Comparison of ENCODE assay signal across 8 mouse cellular contexts in the genomic region with DNA sequence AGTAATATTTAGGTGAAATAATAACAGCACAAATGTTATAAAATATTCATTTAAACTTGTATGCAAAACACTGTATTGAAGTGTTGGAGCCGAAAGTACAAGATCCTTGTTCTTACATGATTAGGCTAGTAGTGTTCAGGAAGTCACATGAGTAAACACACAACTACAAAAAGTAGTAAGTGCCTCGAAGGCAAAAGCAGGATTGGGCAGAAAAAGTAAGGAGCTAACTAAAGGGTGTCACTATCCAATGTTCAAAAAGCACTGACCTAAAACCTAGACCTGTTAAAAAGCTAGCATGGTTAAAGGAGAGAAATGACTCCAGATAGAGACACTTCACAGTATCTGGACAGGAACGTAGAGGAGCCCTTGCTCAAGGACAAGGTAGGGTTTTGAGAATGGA. TPM values are rescaled to one million over a fixed set of nuclear protein-coding genes. Genes with fewer than 3 reads are reported as not detected.
DNase-seq lines count a peak whose midpoint lies in the region; ATAC-seq and TF ChIP-seq lines count a peak whose summit lies in the region.

No protein-coding gene starts in this region.

- H3K27me3 ChIP-seq in lung, embryonic 15.5 days = no peaks in the 10 kb centered on the region
- H3K27me3 ChIP-seq in embryonic facial prominence, embryonic 13.5 days = no peaks in the 10 kb centered on the region
- H3K27me3 ChIP-seq in limb, embryonic 12.5 days = no peaks in the 10 kb centered on the region
- no peaks in the 10 kb centered on the region for H3K27me3 ChIP-seq in stomach, embryonic 15.5 days (replicated peaks)

- H3K9me3 ChIP-seq in lung, embryonic 15.5 days = no peaks in the 10 kb centered on the region
- no peaks in the 10 kb centered on the region for H3K9me3 ChIP-seq in embryonic facial prominence, embryonic 13.5 days
- no peaks in the 10 kb centered on the region for H3K9me3 ChIP-seq in limb, embryonic 12.5 days
- no peaks in the 10 kb centered on the region for H3K9me3 ChIP-seq in stomach, embryonic 15.5 days

- no peak for TF ChIP-seq CTCF in lung, adult 2 months (IDR thresholded peaks at IDR 0.05; ENCODE audit: insufficient read depth, low read length)

- 0 out of 2 replicates have a peak, but pooled peaks cover 4% of the 10 kb centered on the region for H3K36me3 ChIP-seq in lung, embryonic 15.5 days
- peaks cover 7% of the 10 kb centered on the region for H3K36me3 ChIP-seq in embryonic facial prominence, embryonic 13.5 days
- H3K36me3 ChIP-seq in limb, embryonic 12.5 days = peaks cover 7% of the 10 kb centered on the region
- no peaks in the 10 kb centered on the region for H3K36me3 ChIP-seq in stomach, embryonic 15.5 days

- DNase-seq in lung, adult 2 months = no peak
- DNase-seq in right cerebral cortex, postnatal 25 days = no peak
- DNase-seq in layer of hippocampus, postnatal 10 days (ENCODE audit: low spot score in 2 of 2) = no peak

- peak overlapping the region; percentile 58 for H3K4me2 ChIP-seq in lung, embryonic 15.5 days
- peak overlapping the region; percentile 69 for H3K4me2 ChIP-seq in embryonic facial prominence, embryonic 13.5 days
- peak overlapping the region; percentile 71 for H3K4me2 ChIP-seq in limb, embryonic 12.5 days
- H3K4me2 ChIP-seq in stomach, embryonic 15.5 days = peak overlapping the region; percentile 58

- peak overlapping the region; percentile 93 for H3K4me3 ChIP-seq in lung, embryonic 15.5 days
- no peak overlapping the region for H3K4me3 ChIP-seq in lung, adult 2 months (replicated peaks; ENCODE audit: extremely low read depth, low read depth, low read length)
- peak overlapping the region; percentile 67 for H3K4me3 ChIP-seq in embryonic facial prominence, embryonic 13.5 days
- H3K4me3 ChIP-seq in limb, embryonic 12.5 days (replicated peaks) = peak overlapping the region; percentile 75
- H3K4me3 ChIP-seq in stomach, embryonic 15.5 days (replicated peaks) = peak overlapping the region; percentile 85

- 29% methylated on average over 3 of the region's 3 CpGs for WGBS in lung, embryonic 15.5 days
- WGBS in lung, adult 2 months = 17% methylated on average over 3 of the region's 3 CpGs
- WGBS in embryonic facial prominence, embryonic 13.5 days = 61% methylated on average over 3 of the region's 3 CpGs
- 71% methylated on average over 3 of the region's 3 CpGs for WGBS in limb, embryonic 12.5 days
- WGBS in stomach, embryonic 15.5 days = 40% methylated on average over 3 of the region's 3 CpGs

- no peak for ATAC-seq in lung, embryonic 15.5 days (ENCODE audit: borderline replicate concordance, extremely low read depth, low FRiP score, low TSS enrichment)
- ATAC-seq in embryonic facial prominence, embryonic 13.5 days (ENCODE audit: insufficient number of reproducible peaks, insufficient read depth, low FRiP score, low TSS enrichment, low read depth) = no peak
- ATAC-seq in limb, embryonic 12.5 days (ENCODE audit: insufficient number of reproducible peaks, insufficient read depth, low FRiP score, low TSS enrichment, low read depth) = no peak
- ATAC-seq in stomach, embryonic 15.5 days (ENCODE audit: insufficient read depth, low FRiP score, low read depth) = no peak
- no peak for ATAC-seq in cerebellum, adult (ENCODE audit: insufficient number of reproducible peaks, low FRiP score, low TSS enrichment)

- no peak overlapping the region for H3K27ac ChIP-seq in lung, embryonic 15.5 days
- H3K27ac ChIP-seq in embryonic facial prominence, embryonic 13.5 days = no peak overlapping the region
- H3K27ac ChIP-seq in limb, embryonic 12.5 days = no peak overlapping the region
- H3K27ac ChIP-seq in stomach, embryonic 15.5 days = no peak overlapping the region

- H3K4me1 ChIP-seq in lung, embryonic 15.5 days = peaks cover 13% of the 10 kb centered on the region
- H3K4me1 ChIP-seq in lung, adult 2 months (ENCODE audit: control insufficient read depth, insufficient read depth, low read length) = peaks cover 3% of the 10 kb centered on the region
- peaks cover 14% of the 10 kb centered on the region for H3K4me1 ChIP-seq in embryonic facial prominence, embryonic 13.5 days
- H3K4me1 ChIP-seq in limb, embryonic 12.5 days (replicated peaks) = peaks cover 9% of the 10 kb centered on the region
- peaks cover 4% of the 10 kb centered on the region for H3K4me1 ChIP-seq in stomach, embryonic 15.5 days

- H3K9ac ChIP-seq in lung, embryonic 15.5 days = peak overlapping the region; percentile 88
- H3K9ac ChIP-seq in embryonic facial prominence, embryonic 13.5 days = peak overlapping the region; percentile 85
- H3K9ac ChIP-seq in limb, embryonic 12.5 days (replicated peaks) = peak overlapping the region; percentile 83
- 0 out of 2 replicates have a peak overlapping the region, but pooled peaks have one; percentile 79 for H3K9ac ChIP-seq in stomach, embryonic 15.5 days

- no peak for TF ChIP-seq POLR2A in lung, adult 2 months (IDR thresholded peaks at IDR 0.05; ENCODE audit: borderline replicate concordance, extremely low read depth, low read depth, low read length)

RNA-seq across cellular contexts. Expression of gene Cenpk, which starts 0.9 kb away (rescaled TPM):
- 72.8 and 78.6 TPM in 2 replicates for polyA plus RNA-seq in lung, embryonic 15.5 days (2015; fragmentation: Nextera tagmentation; extraction: Ambion mirVana)
- 0.13 TPM in 1 of 2 replicates, not detected in the other for polyA plus RNA-seq in lung, adult 2 months (2012; rRNA removed)
- polyA plus RNA-seq in embryonic facial prominence, embryonic 13.5 days (2015; fragmentation: Nextera tagmentation; extraction: Ambion mirVana) = 79.0 and 84.6 TPM in 2 replicates
- 89.4 and 92.6 TPM in 2 replicates for polyA plus RNA-seq in limb, embryonic 12.5 days (2016; fragmentation: Nextera tagmentation; extraction: Ambion mirVana)
- 61.4 and 69.8 TPM in 2 replicates for polyA plus RNA-seq in stomach, embryonic 15.5 days (2015; fragmentation: Nextera tagmentation; extraction: Ambion mirVana)
- total RNA-seq in layer of hippocampus, postnatal 10 days (2021) = 1 to 10 TPM; 3.0 to 4.5 TPM

RNA-seq across cellular contexts. Expression of gene Ppwd1, which starts 1.2 kb away (rescaled TPM):
- 16.0 and 16.4 TPM in 2 replicates for polyA plus RNA-seq in lung, embryonic 15.5 days (2015; fragmentation: Nextera tagmentation; extraction: Ambion mirVana)
- 0.83 and 2.1 TPM in 2 replicates for polyA plus RNA-seq in lung, adult 2 months (2012; rRNA removed)
- polyA plus RNA-seq in embryonic facial prominence, embryonic 13.5 days (2015; fragmentation: Nextera tagmentation; extraction: Ambion mirVana) = 17.4 and 21.7 TPM in 2 replicates
- polyA plus RNA-seq in limb, embryonic 12.5 days (2016; fragmentation: Nextera tagmentation; extraction: Ambion mirVana) = 18.4 and 18.8 TPM in 2 replicates
- polyA plus RNA-seq in stomach, embryonic 15.5 days (2015; fragmentation: Nextera tagmentation; extraction: Ambion mirVana) = 13.3 and 13.4 TPM in 2 replicates
- 10 to 100 TPM; 13.2 to 13.7 TPM for total RNA-seq in layer of hippocampus, postnatal 10 days (2021)

RNA-seq across cellular contexts. Expression of gene Trim23, which starts 48.9 kb away (rescaled TPM):
- 17.4 and 20.1 TPM in 2 replicates for polyA plus RNA-seq in lung, embryonic 15.5 days (2015; fragmentation: Nextera tagmentation; extraction: Ambion mirVana)
- 1.7 and 3.5 TPM in 2 replicates for polyA plus RNA-seq in lung, adult 2 months (2012; rRNA removed)
- 21.5 and 22.4 TPM in 2 replicates for polyA plus RNA-seq in embryonic facial prominence, embryonic 13.5 days (2015; fragmentation: Nextera tagmentation; extraction: Ambion mirVana)
- 23.3 and 23.8 TPM in 2 replicates for polyA plus RNA-seq in limb, embryonic 12.5 days (2016; fragmentation: Nextera tagmentation; extraction: Ambion mirVana)
- 13.6 and 15.2 TPM in 2 replicates for polyA plus RNA-seq in stomach, embryonic 15.5 days (2015; fragmentation: Nextera tagmentation; extraction: Ambion mirVana)
- 10 to 100 TPM; 55.5 to 57.4 TPM for total RNA-seq in layer of hippocampus, postnatal 10 days (2021)

RNA-seq across cellular contexts. Expression of gene Trappc13, which starts 49.2 kb away (rescaled TPM):
- polyA plus RNA-seq in lung, embryonic 15.5 days (2015; fragmentation: Nextera tagmentation; extraction: Ambion mirVana) = 57.5 and 63.8 TPM in 2 replicates
- polyA plus RNA-seq in lung, adult 2 months (2012; rRNA removed) = 4.7 and 6.9 TPM in 2 replicates
- 64.5 and 67.9 TPM in 2 replicates for polyA plus RNA-seq in embryonic facial prominence, embryonic 13.5 days (2015; fragmentation: Nextera tagmentation; extraction: Ambion mirVana)
- polyA plus RNA-seq in limb, embryonic 12.5 days (2016; fragmentation: Nextera tagmentation; extraction: Ambion mirVana) = 63.2 and 69.6 TPM in 2 replicates
- 57.3 and 62.3 TPM in 2 replicates for polyA plus RNA-seq in stomach, embryonic 15.5 days (2015; fragmentation: Nextera tagmentation; extraction: Ambion mirVana)
- 10 to 100 TPM; 47.6 to 50.2 TPM for total RNA-seq in layer of hippocampus, postnatal 10 days (2021)

Comparison
In these comparisons a context has a peak if more than half of its experiments do, and no peak if none do; other contexts are left out.
1. RNA of gene Cenpk, which starts 0.9 kb away (polyA plus RNA-seq): 89.4 to 92.6 TPM in limb, embryonic 12.5 days, 79.0 to 84.6 TPM in embryonic facial prominence, embryonic 13.5 days, 72.8 to 78.6 TPM in lung, embryonic 15.5 days and 61.4 to 69.8 TPM in stomach, embryonic 15.5 days; 0.13 TPM in lung, adult 2 months; every median in the first group is over 10 times any median in the second.
2. Peak in every context shown above with its lines, with median percentiles within 50 percentile points of each other: H3K4me2 ChIP-seq and H3K9ac ChIP-seq.